Mouse (Mus musculus) liver, embryonic 16.5 days (tissue): ENCODE results near the gene Zbtb40. TPM values are rescaled to one million over a fixed set of nuclear protein-coding genes. Genes with fewer than 3 reads are reported as not detected.

Source experiments
- ATAC-seq: fragments of 200-750 bp; cut with Nextera tagmentation; 2 replicates; pipeline ENCODE4 v1.8.0; 2017; ENCODE audit warnings: low read depth, mild to moderate bottlenecking, moderate number of reproducible peaks, moderate library complexity
- H3K27ac ChIP-seq: fragments of 300-500 bp; sonication (generic); 2 replicates; pipeline ENCODE4 v1.5.1; 2014; ENCODE audit warnings: mild to moderate bottlenecking, low read length
- H3K27me3 ChIP-seq: fragments of 300-500 bp; sonication (generic); 2 replicates; pipeline ENCODE4 v1.6.1; 2014; ENCODE audit warnings: low read depth, low read length, mixed read lengths; ENCODE audit not compliant: control insufficient read depth, insufficient read depth
- H3K36me3 ChIP-seq: fragments of 300-500 bp; sonication (generic); 2 replicates; pipeline ENCODE4 v1.6.1; 2014; ENCODE audit warnings: mild to moderate bottlenecking; ENCODE audit not compliant: control insufficient read depth, insufficient read depth
- H3K4me1 ChIP-seq: fragments of 300-500 bp; sonication (generic); 2 replicates; pipeline ENCODE4 v1.6.1; 2014; ENCODE audit warnings: low read depth, low read length, mixed read lengths; ENCODE audit not compliant: control insufficient read depth
- H3K4me2 ChIP-seq: fragments of 300-500 bp; sonication (generic); 2 replicates; pipeline ENCODE4 v1.6.1; 2014; ENCODE audit warnings: low read depth, low read length, mixed read lengths
- H3K4me3 ChIP-seq: fragments of 300-500 bp; sonication (generic); 2 replicates; pipeline ENCODE4 v1.5.1; 2014; ENCODE audit warnings: low read depth, mild to moderate bottlenecking, low read length
- H3K9ac ChIP-seq: fragments of 300-500 bp; sonication (generic); 2 replicates; pipeline ENCODE4 v1.6.1; 2014; ENCODE audit warnings: low read depth, low read length
- H3K9me3 ChIP-seq: fragments of 300-500 bp; sonication (generic); replicated peaks from 2 replicates; pipeline ENCODE4 v1.6.1; 2016; ENCODE audit warnings: low read length; ENCODE audit not compliant: control insufficient read depth
- WGBS: fragments of 180-500 bp; shearing (Covaris S2); extraction: QIAGEN DNeasy Blood & Tissue Kit; methylation state at CpG from one replicate; pipeline ENCODE4 v1.1.7; 2014; ENCODE audit not compliant: insufficient replicate concordance; 5-methylcytosine and 5-hydroxymethylcytosine counted together
- polyA plus RNA-seq: library from polyadenylated mRNA; unstranded; fragments of >200 nt; fragmentation: Nextera tagmentation; extraction: Ambion mirVana; gene quantifications from 2 replicates; pipeline ENCODE4 v1.2.1, GENCODE M21; 2015

Zbtb40 gene
- polyA plus RNA-seq, 1 experiment from 2014 or later: 1.6 TPM

DNA sequence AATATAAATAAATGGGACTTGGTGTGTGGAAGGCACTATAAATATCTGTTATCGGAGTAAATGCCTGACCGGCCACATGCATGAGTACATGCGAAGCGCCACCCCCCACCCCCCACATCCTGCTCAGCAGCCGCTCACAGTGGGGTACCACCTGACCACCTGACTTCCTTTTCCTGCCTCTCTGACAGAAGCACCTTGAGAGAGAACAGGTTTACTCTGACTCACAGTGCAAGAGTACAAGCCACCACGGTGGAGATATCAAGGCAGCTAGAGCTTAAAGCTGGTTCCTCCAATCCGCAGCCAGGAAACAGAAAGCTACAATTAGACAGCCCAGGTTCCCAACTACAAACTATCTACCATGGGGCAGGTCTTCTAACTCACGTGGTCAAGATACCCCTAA lies 19.9 kb upstream of the Zbtb40 start:
- Histone ChIP-seq H3K9me3 (no peaks in the 10 kb centered on the region), H3K4me2 (no peak overlapping the region), H3K27ac (no peak overlapping the region), H3K36me3 (no peaks in the 10 kb centered on the region), H3K4me3 (no peak overlapping the region), H3K27me3 (no peaks in the 10 kb centered on the region), H3K4me1 (no peaks in the 10 kb centered on the region), H3K9ac (no peak overlapping the region)
- WGBS: 12% methylated on average over 8 of the region's 8 CpGs
- no peak for ATAC-seq

DNA sequence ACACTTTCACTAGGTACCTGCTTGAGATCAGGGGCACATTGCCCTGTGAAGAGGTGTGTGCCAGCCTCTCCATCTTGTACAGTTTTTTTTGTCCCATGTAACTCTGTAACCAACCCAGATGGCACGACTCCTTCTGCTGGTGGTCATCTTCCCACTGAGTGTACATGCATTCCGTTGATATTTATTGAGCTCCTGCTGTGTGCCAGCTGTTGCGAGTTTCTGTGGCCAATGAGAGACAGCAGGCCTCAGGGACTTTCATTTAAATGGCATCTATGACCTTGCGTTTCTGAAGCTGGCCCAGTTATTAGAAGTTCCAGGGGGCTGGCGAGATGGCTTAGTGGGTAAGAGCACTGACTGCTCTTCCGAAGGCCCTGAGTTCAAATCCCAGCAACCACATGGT lies 17.2 kb upstream of the Zbtb40 start:
- H3K9me3 ChIP-seq: no peaks in the 10 kb centered on the region
- no peak for ATAC-seq
- no peak overlapping the region for H3K4me3 ChIP-seq
- no peaks in the 10 kb centered on the region for H3K36me3 ChIP-seq
- H3K4me1 ChIP-seq: no peaks in the 10 kb centered on the region
- H3K27me3 ChIP-seq: no peaks in the 10 kb centered on the region
- 58% methylated on average over 6 of the region's 6 CpGs for WGBS
- no peak overlapping the region for H3K4me2 ChIP-seq
- no peak overlapping the region for H3K9ac ChIP-seq
- no peak overlapping the region for H3K27ac ChIP-seq

DNA sequence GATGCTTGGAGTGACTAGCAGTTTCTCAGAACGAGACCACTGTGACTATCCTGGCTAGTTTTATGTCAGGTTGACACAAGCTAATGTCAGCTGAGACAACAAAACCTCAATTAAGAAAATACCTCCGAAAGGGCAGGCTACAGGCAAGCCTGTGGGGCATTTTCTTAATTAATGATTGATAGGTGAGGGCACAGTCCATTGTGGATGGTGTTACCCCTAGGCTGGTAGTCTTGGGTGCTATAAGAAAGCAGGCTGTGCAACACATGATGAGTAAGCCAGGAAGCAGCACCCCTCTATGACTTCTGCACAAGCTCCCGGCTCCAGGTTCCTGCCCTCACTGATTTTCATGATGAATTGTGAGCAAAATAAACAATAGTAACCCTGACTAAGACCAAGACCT lies 6.3 kb upstream of the Zbtb40 start:
- WGBS: 42% methylated on average over 3 of the region's 3 CpGs
- H3K9ac ChIP-seq: no peak overlapping the region
- no peaks in the 10 kb centered on the region for H3K4me1 ChIP-seq
- no peaks in the 10 kb centered on the region for H3K9me3 ChIP-seq
- peaks cover 5% of the 10 kb centered on the region for H3K27me3 ChIP-seq
- H3K4me3 ChIP-seq: no peak overlapping the region
- H3K4me2 ChIP-seq: no peak overlapping the region
- no peaks in the 10 kb centered on the region for H3K36me3 ChIP-seq
- H3K27ac ChIP-seq: no peak overlapping the region
- ATAC-seq: no peak

DNA sequence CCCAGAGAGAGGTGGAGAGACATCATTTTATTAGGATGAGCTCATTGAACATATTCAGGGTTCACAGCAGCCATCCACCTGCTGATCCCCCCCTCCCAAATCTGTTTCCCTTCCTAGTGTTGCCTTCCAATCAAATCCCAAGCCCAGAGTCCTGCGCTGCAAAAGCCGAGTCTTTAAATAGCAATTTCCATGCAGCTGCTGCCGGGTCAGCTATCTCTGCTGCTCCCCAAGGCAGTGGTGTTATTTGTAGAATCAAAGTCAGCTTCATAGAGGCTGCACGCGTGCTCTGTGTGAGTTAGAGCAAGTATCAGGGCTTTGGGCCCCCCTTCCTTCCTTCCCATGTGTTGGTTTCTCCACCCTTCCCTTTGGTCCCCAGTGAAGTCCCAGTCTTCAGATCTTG lies 5.2 kb upstream of the Zbtb40 start:
- Histone ChIP-seq H3K4me3 (no peak overlapping the region), H3K36me3 (no peaks in the 10 kb centered on the region), H3K9me3 (no peaks in the 10 kb centered on the region), H3K9ac (no peak overlapping the region), H3K4me1 (peaks cover under 1% of the 10 kb centered on the region; the same call in 1 of the 2 replicates), H3K4me2 (no peak overlapping the region), H3K27me3 (peaks cover 5% of the 10 kb centered on the region), H3K27ac (no peak overlapping the region)
- WGBS: 68% methylated on average over 5 of the region's 5 CpGs
- no peak for ATAC-seq

DNA sequence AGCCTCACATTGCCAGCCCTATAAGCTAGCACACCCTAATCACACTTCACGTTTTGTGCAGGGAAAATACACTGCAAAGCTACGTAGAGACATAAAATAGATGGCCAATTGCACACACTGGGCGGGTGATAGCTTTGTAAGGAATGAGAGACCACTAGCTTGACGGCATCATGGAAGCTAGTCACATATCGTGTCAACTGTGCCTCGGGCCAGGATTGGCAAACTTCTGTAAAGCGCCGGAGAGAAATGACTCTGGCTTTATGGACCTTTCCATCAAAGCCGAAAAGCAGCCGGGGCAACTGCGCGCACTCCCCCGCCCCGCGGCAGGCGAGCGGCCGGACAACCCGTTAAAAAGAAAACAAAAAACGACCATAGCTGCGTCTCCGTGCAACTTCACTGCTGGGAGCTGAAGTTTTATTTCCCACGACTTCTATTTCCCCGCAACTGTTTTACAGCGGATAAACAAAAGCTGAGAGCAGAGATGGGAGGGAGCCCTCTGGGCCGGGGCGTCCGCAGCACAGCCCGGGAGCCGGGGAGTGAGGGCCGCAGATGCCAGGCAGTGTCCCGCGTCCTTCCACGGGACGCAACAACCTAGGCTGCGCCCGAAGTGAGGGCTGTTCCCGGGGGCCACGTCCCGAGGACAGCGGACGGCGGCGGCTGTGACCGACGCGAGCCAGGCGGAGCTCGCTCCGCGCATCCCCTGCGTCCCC lies 606 bp downstream of the Zbtb40 start:
- Histone ChIP-seq H3K27me3 (peaks cover 5% of the 10 kb centered on the region), H3K9me3 (no peaks in the 10 kb centered on the region), H3K36me3 (no peaks in the 10 kb centered on the region), H3K27ac (no peak overlapping the region), H3K9ac (peak overlapping the region; percentile 79), H3K4me1 (peaks cover 7% of the 10 kb centered on the region; the same call in 1 of the 2 replicates), H3K4me3 (peak overlapping the region; percentile 83), H3K4me2 (peak overlapping the region; percentile 78)
- 1% methylated on average over 52 of the region's 52 CpGs for WGBS
- ATAC-seq: peak; percentile 64

DNA sequence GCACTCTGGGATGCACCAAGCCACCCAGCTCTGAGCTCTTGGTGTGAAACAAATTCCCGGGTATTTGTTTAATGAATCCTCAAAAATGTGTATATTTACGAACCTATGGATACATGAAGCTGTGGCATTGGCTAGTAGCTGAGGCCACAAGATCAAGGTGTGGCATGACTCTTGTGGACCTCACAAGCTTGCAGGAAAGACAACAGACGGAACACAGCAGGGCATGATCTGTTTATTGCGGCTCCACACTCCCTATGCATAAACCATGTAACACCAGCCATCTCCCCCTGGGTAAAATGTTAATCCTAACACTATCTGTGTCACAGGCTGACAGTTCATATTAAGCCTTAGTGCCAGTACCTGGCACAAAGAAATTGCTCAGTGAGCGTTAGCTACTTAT lies 2.5 kb downstream of the Zbtb40 start:
- no peak for ATAC-seq
- Histone ChIP-seq H3K4me1 (peaks cover 7% of the 10 kb centered on the region; the same call in 1 of the 2 replicates), H3K36me3 (no peaks in the 10 kb centered on the region), H3K27ac (no peak overlapping the region), H3K4me3 (no peak overlapping the region), H3K9me3 (no peaks in the 10 kb centered on the region), H3K27me3 (no peaks in the 10 kb centered on the region; the same call in 1 of the 2 replicates), H3K4me2 (no peak overlapping the region), H3K9ac (no peak overlapping the region)
- WGBS: 78% methylated on average over 5 of the region's 5 CpGs

DNA sequence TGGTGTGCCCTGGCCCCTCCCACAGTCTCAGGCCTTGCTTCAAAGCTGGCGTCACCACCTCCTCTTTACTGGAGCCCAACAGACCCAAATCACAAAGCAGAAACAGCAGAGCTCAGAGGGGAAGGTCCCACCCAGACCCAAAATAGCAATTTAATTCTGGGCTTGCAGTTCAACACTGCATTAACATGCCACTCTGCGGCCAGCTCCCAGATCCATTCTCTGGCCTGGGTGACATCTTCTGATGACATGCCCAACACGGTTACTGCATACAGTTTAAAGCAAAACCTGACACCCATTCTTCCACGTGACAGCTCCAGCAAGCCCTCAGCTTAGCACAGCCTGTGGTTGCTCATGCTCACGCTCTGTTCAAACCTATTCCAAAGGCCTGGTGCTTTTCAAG lies 4.1 kb downstream of the Zbtb40 start:
- H3K9me3 ChIP-seq: no peaks in the 10 kb centered on the region
- no peak overlapping the region for H3K27ac ChIP-seq
- no peak overlapping the region for H3K9ac ChIP-seq
- H3K4me1 ChIP-seq: peaks cover 7% of the 10 kb centered on the region; the same call in 1 of the 2 replicates
- ATAC-seq: no peak
- no peak overlapping the region for H3K4me3 ChIP-seq
- H3K36me3 ChIP-seq: no peaks in the 10 kb centered on the region
- H3K27me3 ChIP-seq: no peaks in the 10 kb centered on the region
- no peak overlapping the region for H3K4me2 ChIP-seq
- 65% methylated on average over 5 of the region's 5 CpGs for WGBS

DNA sequence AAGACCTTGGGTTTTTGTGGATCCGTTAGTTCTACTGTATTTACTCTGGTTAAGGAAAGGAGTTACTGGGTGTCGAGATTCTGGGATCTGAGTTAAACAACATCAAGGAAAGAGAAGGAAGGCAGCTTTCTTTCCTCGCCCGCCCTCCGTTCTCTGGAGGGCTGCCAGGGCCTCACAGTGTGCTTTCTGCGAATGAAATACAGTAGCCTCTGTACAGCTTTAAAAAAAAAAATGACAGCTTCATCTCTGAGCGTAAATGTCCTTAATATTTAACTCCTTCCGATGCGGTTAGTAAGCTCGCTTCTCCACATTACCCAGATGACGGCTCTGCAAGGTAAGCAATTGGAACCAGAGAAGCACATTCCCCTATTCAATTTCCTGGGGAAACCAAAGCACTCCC lies 4.8 kb downstream of the Zbtb40 start:
- Histone ChIP-seq H3K4me2 (no peak overlapping the region), H3K27me3 (no peaks in the 10 kb centered on the region), H3K4me3 (no peak overlapping the region), H3K27ac (no peak overlapping the region), H3K4me1 (peaks cover 6% of the 10 kb centered on the region; the same call in 1 of the 2 replicates), H3K36me3 (no peaks in the 10 kb centered on the region), H3K9ac (no peak overlapping the region), H3K9me3 (no peaks in the 10 kb centered on the region)
- ATAC-seq: no peak
- WGBS: 70% methylated on average over 11 of the region's 11 CpGs

DNA sequence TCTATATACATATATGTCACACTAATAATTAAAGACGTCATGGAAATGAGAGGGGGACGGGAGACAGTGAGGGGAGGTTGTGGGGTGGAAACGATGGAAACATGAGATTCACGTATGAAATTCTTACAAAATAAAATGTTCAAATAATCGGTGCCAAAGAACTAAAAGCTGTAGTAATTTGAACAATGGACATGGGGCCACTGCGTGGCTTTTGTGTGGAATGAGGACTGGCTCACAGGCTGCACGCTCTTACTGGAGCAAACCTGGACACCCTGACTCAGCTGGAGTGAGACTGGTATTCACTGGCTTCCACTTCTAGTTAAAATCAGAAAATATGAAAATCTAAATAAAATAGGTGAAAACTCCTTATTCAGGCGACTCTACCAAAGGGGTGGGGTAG lies 6.6 kb downstream of the Zbtb40 start:
- ATAC-seq: no peak
- H3K4me2 ChIP-seq: no peak overlapping the region
- no peaks in the 10 kb centered on the region for H3K9me3 ChIP-seq
- no peak overlapping the region for H3K9ac ChIP-seq
- no peak overlapping the region for H3K4me3 ChIP-seq
- H3K36me3 ChIP-seq: no peaks in the 10 kb centered on the region
- 78% methylated on average over 8 of the region's 8 CpGs for WGBS
- H3K27me3 ChIP-seq: no peaks in the 10 kb centered on the region
- H3K27ac ChIP-seq: no peak overlapping the region
- H3K4me1 ChIP-seq: no peaks in the 10 kb centered on the region
